Mouse (Mus musculus) liver, adult (tissue): ENCODE measurements around the gene Abca3.

ENCODE experiments used
- GATA4 ChIP-seq: IDR thresholded peaks from 2 replicates; pipeline ENCODE4 v1.6.1; 2014; ENCODE audit warnings: mild to moderate bottlenecking, low read length; ENCODE audit not compliant: insufficient replicate concordance

Abca3 gene

DNA sequence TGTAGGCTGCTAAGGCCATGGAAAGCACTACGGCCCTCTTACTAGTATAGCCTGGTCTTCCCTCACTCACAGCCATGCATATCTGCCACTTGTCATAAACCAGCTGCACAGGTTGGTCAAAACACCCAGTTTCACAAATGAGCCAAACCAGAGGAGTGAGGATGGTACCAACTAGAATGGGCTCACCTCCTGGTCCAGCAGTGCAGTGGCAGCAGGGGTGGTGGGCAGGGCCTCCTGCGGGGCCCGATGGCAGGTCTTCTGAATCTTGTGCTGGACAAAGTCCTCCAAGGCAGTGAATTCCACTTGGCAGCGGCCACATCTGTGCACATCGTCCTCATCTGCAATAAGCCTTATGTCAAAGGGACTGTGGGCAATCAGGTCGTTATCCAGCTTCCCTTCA lies 99.5 kb downstream of the Abca3 start:
- no peak for TF ChIP-seq GATA4

DNA sequence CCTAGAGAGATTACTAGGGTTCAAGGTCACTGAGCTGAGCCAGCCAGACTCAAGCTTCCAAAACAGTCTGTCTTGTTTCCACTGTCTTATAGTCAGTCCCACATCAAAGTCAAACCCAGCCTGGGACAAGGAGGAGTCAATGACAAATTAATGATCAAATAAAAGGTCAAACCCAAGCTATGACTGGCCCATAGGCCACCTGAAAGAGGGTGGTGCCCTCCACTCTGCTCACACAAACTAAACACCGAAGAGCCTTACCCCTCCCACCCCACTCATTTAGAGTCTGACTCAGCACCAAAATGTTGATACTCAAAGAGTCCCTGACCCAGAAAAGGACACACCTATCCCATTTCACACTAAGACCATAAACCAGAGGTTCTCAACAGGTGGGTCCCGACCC lies 101.6 kb downstream of the Abca3 start:
- no peak for TF ChIP-seq GATA4

DNA sequence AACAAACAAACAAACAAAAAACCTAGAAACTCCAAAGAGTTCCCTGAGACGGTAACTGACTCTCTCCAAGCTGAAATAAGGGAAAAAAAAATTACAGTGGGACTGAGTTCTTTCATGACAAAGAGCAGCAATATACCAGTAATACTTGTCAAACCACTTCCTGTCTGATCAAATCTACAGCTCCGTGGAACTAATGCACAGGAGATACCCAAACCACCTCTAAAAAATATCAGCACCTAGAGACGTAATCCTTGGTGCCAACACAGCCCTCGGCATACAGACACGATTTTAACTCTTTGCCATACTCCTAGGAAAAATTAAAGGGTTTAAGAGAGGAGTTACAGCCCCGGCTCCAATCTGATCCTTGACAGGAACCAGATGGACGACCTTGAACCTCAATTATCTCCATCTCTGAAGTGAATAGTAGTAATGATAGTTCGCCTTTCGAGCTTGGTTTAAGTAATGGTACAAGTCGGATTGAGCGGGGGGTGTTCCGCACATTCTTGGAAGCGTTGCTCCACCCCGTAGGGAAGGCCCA lies 102.5 kb downstream of the Abca3 start:
- TF ChIP-seq GATA4: no peak

DNA sequence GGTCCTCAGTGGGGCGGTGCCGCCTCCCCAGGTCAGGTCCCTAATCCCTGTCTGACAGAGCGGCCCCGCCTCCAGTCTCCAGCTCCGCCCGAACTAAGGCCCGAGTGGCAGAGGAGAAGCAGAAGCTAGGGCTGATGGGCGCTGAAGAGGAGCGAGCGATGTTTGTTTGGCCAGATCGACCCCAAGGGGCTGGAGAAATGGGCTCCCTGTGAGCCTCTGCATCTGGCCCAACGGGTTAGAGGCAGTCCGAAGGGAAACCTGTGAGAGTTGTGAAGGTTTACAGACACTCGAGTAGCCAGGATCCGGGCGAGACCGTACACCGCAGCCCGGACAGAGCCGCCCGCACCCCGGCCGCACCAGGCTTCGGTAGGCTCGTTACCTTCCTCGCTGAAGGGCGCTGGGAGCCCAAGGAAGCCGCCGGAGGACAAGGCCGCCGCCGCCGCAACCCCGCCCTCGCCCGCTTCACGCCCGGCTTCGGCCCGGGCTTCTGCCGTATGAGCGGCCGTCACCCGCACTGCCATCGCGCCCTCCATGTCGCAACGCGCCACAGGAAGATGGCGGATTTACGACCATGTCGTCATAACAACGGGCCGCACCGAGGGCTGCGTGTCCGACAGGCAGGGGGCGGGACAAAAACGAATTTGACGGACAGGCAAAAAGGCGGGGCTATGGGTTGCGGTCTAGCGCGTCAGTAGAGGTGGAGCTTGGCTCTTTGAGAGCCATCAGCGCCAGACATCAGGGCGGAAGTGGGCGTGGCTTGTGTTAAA lies 103.2 kb downstream of the Abca3 start:
- TF ChIP-seq GATA4: peak; percentile 23; the same call in 1 of the 2 replicates
